Mouse (Mus musculus): ENCODE results near the gene Usp40. TPM values are rescaled to one million over a fixed set of nuclear protein-coding genes. Genes with fewer than 3 reads are reported as not detected.
"Not testable (repeated sequence)": the region's sequence is repeated elsewhere in the genome, so short reads cannot be mapped to it uniquely, and the experiment has no call there.

Usp40 gene
- 27.3 and 28.4 TPM in 2 replicates for polyA plus RNA-seq (2015; fragmentation: Nextera tagmentation; extraction: Ambion mirVana)

- Histone ChIP-seq H3K4me3 (replicated peaks) (peak within 1 kb of the TSS; percentile 60), H3K4me1 (replicated peaks) (peaks cover 20% of the 10 kb centered on the region), H3K36me3 (peaks cover 11% of the 10 kb centered on the region), H3K27ac (peak within 1 kb of the TSS; percentile 91), H3K4me2 (replicated peaks) (peak within 1 kb of the TSS; percentile 73), H3K9ac (replicated peaks) (peak within 1 kb of the TSS; percentile 79), H3K9me3 (no peaks in the 10 kb centered on the region), H3K27me3 (no peaks in the 10 kb centered on the region)
- peak; percentile 98 for ATAC-seq
- under 1% methylated on average over 45 of the region's 45 CpGs for WGBS
Measured at GRCm38 (mm10) chr1:88008211-88008697, at the start of gene Usp40. TSS of gene Usp40 (minus strand) at chr1:88008551.

GRCm38 (mm10) chr1:88055088-88055487 lies 46.7 kb upstream of the Usp40 start, which contains the start of gene Ugt1a10:
TSS of gene Ugt1a10 (plus strand) at chr1:88055388.
- H3K4me3 ChIP-seq (replicated peaks) = no peak within 1 kb of the TSS
- H3K9ac ChIP-seq (replicated peaks) = no peak within 1 kb of the TSS
- H3K9me3 ChIP-seq = no peaks in the 10 kb centered on the region
- WGBS = 82% methylated on average over 1 of the region's 1 CpGs
- H3K4me2 ChIP-seq (replicated peaks) = no peak within 1 kb of the TSS
- H3K27ac ChIP-seq = no peak within 1 kb of the TSS
- ATAC-seq = no peak
- H3K4me1 ChIP-seq (replicated peaks) = no peaks in the 10 kb centered on the region
- H3K36me3 ChIP-seq = no peaks in the 10 kb centered on the region
- no peaks in the 10 kb centered on the region for H3K27me3 ChIP-seq

- H3K9me3 ChIP-seq; ATAC-seq; H3K36me3 ChIP-seq; H3K27me3 ChIP-seq; H3K9ac ChIP-seq (replicated peaks); H3K4me1 ChIP-seq (replicated peaks); H3K27ac ChIP-seq; H3K4me3 ChIP-seq (replicated peaks); H3K4me2 ChIP-seq (replicated peaks): not testable (repeated sequence)
- 81% methylated on average over 2 of the region's 2 CpGs for WGBS
Measured at GRCm38 (mm10) chr1:88047408-88047807, 39.1 kb upstream of the Usp40 start.

GRCm38 (mm10) chr1:88044832-88045437 lies 36.6 kb upstream of the Usp40 start:
- H3K4me3 ChIP-seq (replicated peaks); ATAC-seq; H3K27me3 ChIP-seq; H3K9ac ChIP-seq (replicated peaks); H3K9me3 ChIP-seq; H3K27ac ChIP-seq; H3K4me2 ChIP-seq (replicated peaks); H3K36me3 ChIP-seq; H3K4me1 ChIP-seq (replicated peaks): not testable (repeated sequence)
- 67% methylated on average over 3 of the region's 5 CpGs for WGBS

- H3K4me3 ChIP-seq (replicated peaks); ATAC-seq; H3K4me1 ChIP-seq (replicated peaks); H3K9ac ChIP-seq (replicated peaks); H3K36me3 ChIP-seq; H3K27me3 ChIP-seq; H3K4me2 ChIP-seq (replicated peaks); H3K9me3 ChIP-seq; H3K27ac ChIP-seq: not testable (repeated sequence)
- 39% methylated on average over 1 of the region's 2 CpGs for WGBS
Measured at GRCm38 (mm10) chr1:88043044-88043443, 34.7 kb upstream of the Usp40 start.

GRCm38 (mm10) chr1:88025244-88025643 lies 16.9 kb upstream of the Usp40 start:
- WGBS = 75% methylated on average over 3 of the region's 3 CpGs
- H3K9me3 ChIP-seq; H3K27me3 ChIP-seq; H3K27ac ChIP-seq; H3K9ac ChIP-seq (replicated peaks); H3K36me3 ChIP-seq; H3K4me3 ChIP-seq (replicated peaks); ATAC-seq; H3K4me2 ChIP-seq (replicated peaks); H3K4me1 ChIP-seq (replicated peaks): not testable (repeated sequence)

GRCm38 (mm10) chr1:88015371-88015770 lies 7.0 kb upstream of the Usp40 start:
- 86% methylated on average over 6 of the region's 6 CpGs for WGBS
- H3K9ac ChIP-seq (replicated peaks) = no peak overlapping the region
- H3K27ac ChIP-seq = no peak overlapping the region
- ATAC-seq = no peak
- H3K36me3 ChIP-seq = no peaks in the 10 kb centered on the region
- no peaks in the 10 kb centered on the region; the same call in 1 of the 2 replicates for H3K9me3 ChIP-seq
- no peaks in the 10 kb centered on the region for H3K27me3 ChIP-seq
- H3K4me3 ChIP-seq (replicated peaks) = no peak overlapping the region
- H3K4me1 ChIP-seq (replicated peaks) = no peaks in the 10 kb centered on the region
- no peak overlapping the region for H3K4me2 ChIP-seq (replicated peaks)

GRCm38 (mm10) chr1:88014671-88015070 lies 6.3 kb upstream of the Usp40 start:
- whole genome bisulfite sequencing = 98% methylated on average over 4 of the region's 4 CpGs
- H3K4me3 ChIP-seq (replicated peaks) = no peak overlapping the region

GRCm38 (mm10) chr1:88014194-88014593 lies 5.8 kb upstream of the Usp40 start:
- WGBS = 91% methylated on average over 4 of the region's 4 CpGs
- no peaks in the 10 kb centered on the region; the same call in 1 of the 2 replicates for H3K9me3 ChIP-seq

More at GRCm38 (mm10) chr1:88014671-88015070, 6.3 kb upstream of the Usp40 start:
- Histone ChIP-seq H3K36me3 (no peaks in the 10 kb centered on the region), H3K9ac (replicated peaks) (no peak overlapping the region), H3K4me2 (replicated peaks) (no peak overlapping the region), H3K27ac (no peak overlapping the region), H3K9me3 (no peaks in the 10 kb centered on the region; the same call in 1 of the 2 replicates), H3K27me3 (no peaks in the 10 kb centered on the region), H3K4me1 (replicated peaks) (no peaks in the 10 kb centered on the region)
- ATAC-seq = no peak

GRCm38 (mm10) chr1:88013726-88014125 lies 5.4 kb upstream of the Usp40 start:
- H3K9ac ChIP-seq (replicated peaks) = no peak overlapping the region
- H3K4me1 ChIP-seq (replicated peaks) = 0 out of 2 replicates have a peak, but pooled peaks cover 2% of the 10 kb centered on the region
- H3K4me3 ChIP-seq (replicated peaks) = no peak overlapping the region
- no peaks in the 10 kb centered on the region; the same call in 1 of the 2 replicates for H3K9me3 ChIP-seq
- ATAC-seq = no peak
- no peaks in the 10 kb centered on the region for H3K36me3 ChIP-seq
- no peak overlapping the region for H3K27ac ChIP-seq
- no peaks in the 10 kb centered on the region for H3K27me3 ChIP-seq
- WGBS = 82% methylated on average over 3 of the region's 3 CpGs
- no peak overlapping the region for H3K4me2 ChIP-seq (replicated peaks)

More at GRCm38 (mm10) chr1:88014194-88014593, 5.8 kb upstream of the Usp40 start:
- H3K36me3 ChIP-seq = no peaks in the 10 kb centered on the region
- H3K27me3 ChIP-seq = no peaks in the 10 kb centered on the region
- no peak overlapping the region for H3K9ac ChIP-seq (replicated peaks)
- no peak for ATAC-seq
- H3K4me3 ChIP-seq (replicated peaks) = no peak overlapping the region
- H3K4me2 ChIP-seq (replicated peaks) = no peak overlapping the region
- H3K27ac ChIP-seq = no peak overlapping the region
- H3K4me1 ChIP-seq (replicated peaks) = no peaks in the 10 kb centered on the region

- Histone ChIP-seq H3K4me3 (replicated peaks) (no peak overlapping the region), H3K36me3 (peaks cover 5% of the 10 kb centered on the region; the same call in 1 of the 2 replicates), H3K27ac (no peak overlapping the region), H3K9me3 (no peaks in the 10 kb centered on the region), H3K9ac (replicated peaks) (no peak overlapping the region), H3K27me3 (no peaks in the 10 kb centered on the region), H3K4me2 (replicated peaks) (no peak overlapping the region), H3K4me1 (replicated peaks) (peaks cover 20% of the 10 kb centered on the region)
- no peak for ATAC-seq
- 95% methylated on average over 3 of the region's 3 CpGs for WGBS
Measured at GRCm38 (mm10) chr1:88009521-88009920, 1.2 kb upstream of the Usp40 start.

- peaks cover 20% of the 10 kb centered on the region for H3K4me1 ChIP-seq (replicated peaks)
- H3K9ac ChIP-seq (replicated peaks) = peak overlapping the region; percentile 28; the same call in 1 of the 2 replicates
- H3K9me3 ChIP-seq = no peaks in the 10 kb centered on the region
- H3K4me3 ChIP-seq (replicated peaks) = peak overlapping the region; percentile 60
- H3K4me2 ChIP-seq (replicated peaks) = peak overlapping the region; percentile 73
- H3K27me3 ChIP-seq = no peaks in the 10 kb centered on the region
- ATAC-seq = peak; percentile 49
- H3K27ac ChIP-seq = no peak overlapping the region
- H3K36me3 ChIP-seq = peaks cover 8% of the 10 kb centered on the region
- 50% methylated on average over 4 of the region's 4 CpGs for WGBS
Measured at GRCm38 (mm10) chr1:88008735-88009134, 384 bp upstream of the Usp40 start.
